Mouse (Mus musculus): ENCODE measurements around the gene Pi4k2b.

- TF ChIP-seq POLR2A (IDR thresholded peaks at IDR 0.05; ENCODE audit: control insufficient read depth, extremely low read depth, insufficient read depth, low read length, poor library complexity), result no peak
- no peak for TF ChIP-seq CTCF (IDR thresholded peaks at IDR 0.05; ENCODE audit: borderline replicate concordance, control insufficient read depth, extremely low read depth, insufficient read depth, low read length, poor library complexity)
These were observed 11.8 kb downstream of the Pi4k2b start for GRCm38 (mm10) chr5:52753146-52753545.
